Mouse (Mus musculus): ENCODE data around the gene Syvn1.

Syvn1 gene

GRCm38 (mm10) chr19:6037695-6038094, 8.7 kb upstream of the Syvn1 start:
- in situ Hi-C loops (cut with MboI; ENCODE audit: unreplicated experiment in 2 of 2), result loop anchor here (5.0 kb wide), 1 partner anchor 90 kb away; the partner anchor contains the start of gene Snx15 (in 2 of the 2)

- in situ Hi-C loops (cut with MboI; ENCODE audit: unreplicated experiment in 2 of 2), result loop anchor here (5.0 kb wide), 1 partner anchor 89 kb away; the partner anchor contains the start of gene Snx15 (in 2 of the 2)
These were observed 8.1 kb upstream of the Syvn1 start for GRCm38 (mm10) chr19:6038326-6038725.

GRCm38 (mm10) chr19:6040002-6040401, 6.4 kb upstream of the Syvn1 start:
- in situ Hi-C loops (cut with MboI; ENCODE audit: unreplicated experiment in 2 of 2), result loop anchor here in 1 of 2 experiments (10.0 kb wide), 1 partner anchor 295 kb away; the partner anchor contains the start of gene Men1

DNA sequence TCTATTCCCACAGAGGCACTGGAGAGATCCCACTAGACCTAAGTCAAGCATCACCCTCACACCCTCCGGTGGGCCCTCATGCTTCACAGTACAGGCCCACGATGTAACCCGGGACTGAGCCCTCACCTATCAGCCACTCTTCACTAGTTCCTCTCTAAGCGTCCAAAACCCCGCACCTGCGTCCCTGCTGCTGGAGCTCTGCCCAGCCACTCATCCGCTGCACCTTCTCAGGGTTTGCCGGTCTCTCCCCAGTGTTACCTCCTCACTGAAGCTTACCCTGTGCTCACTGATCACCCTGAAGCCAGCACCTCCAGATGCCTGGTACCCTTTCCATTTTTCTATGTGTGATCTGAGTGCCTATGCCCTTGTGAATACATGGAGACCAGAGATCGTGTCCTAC, 4.1 kb upstream of the Syvn1 start:
- in situ Hi-C loops (cut with MboI; ENCODE audit: unreplicated experiment in 2 of 2), result loop anchor here in 1 of 2 experiments (10.0 kb wide), 1 partner anchor 293 kb away; the partner anchor contains the start of gene Men1

DNA sequence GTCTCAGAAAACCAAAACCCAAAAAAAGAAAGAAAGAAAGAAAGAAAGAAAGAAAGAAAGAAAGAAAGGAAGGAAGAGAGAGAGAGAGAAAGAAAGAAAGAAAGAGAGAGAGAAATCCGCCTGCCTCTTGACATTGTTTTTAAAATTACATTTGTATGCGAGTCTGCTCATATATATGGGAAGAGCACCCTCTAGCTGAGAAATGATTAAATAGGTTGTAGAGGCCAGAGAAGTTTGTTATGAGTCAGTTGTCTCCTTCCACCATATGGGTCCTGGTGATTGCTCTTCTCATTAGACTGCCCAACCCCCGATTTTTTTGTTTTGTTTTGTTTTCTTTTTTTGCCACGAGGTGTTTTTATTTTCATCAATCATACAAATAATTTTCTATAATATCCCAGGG, 2.3 kb upstream of the Syvn1 start:
- in situ Hi-C loops (cut with MboI; ENCODE audit: unreplicated experiment in 2 of 2), result loop anchor here in 1 of 2 experiments (10.0 kb wide), 1 partner anchor 291 kb away; the partner anchor contains the start of gene Men1

- in situ Hi-C loops (cut with MboI; ENCODE audit: unreplicated experiment in 2 of 2), result loop anchor here in 1 of 2 experiments (10.0 kb wide), 1 partner anchor 289 kb away; the partner anchor contains the start of gene Men1
These were observed 746 bp upstream of the Syvn1 start for GRCm38 (mm10) chr19:6045366-6046293.

- in situ Hi-C loops (cut with MboI; ENCODE audit: unreplicated experiment in 2 of 2), result loop anchor here in 1 of 2 experiments (10.0 kb wide), 1 partner anchor 287 kb away; the partner anchor contains the start of gene Men1
These were observed 950 bp downstream of the Syvn1 start for GRCm38 (mm10) chr19:6047154-6047898.

DNA sequence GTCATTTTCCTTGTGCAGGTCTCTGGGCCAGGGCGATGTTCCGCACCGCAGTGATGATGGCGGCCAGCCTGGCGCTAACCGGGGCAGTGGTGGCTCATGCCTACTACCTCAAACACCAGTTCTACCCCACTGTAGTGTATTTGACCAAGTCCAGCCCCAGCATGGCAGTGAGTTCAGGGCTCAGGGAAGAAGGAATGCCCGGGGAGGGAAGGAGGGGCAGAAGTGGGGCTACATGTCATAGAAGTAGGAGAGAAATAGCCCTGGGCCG, 1.5 kb downstream of the Syvn1 start:
- in situ Hi-C loops (cut with MboI; ENCODE audit: unreplicated experiment in 2 of 2), result loop anchor here in 1 of 2 experiments (10.0 kb wide), 1 partner anchor 287 kb away; the partner anchor contains the start of gene Men1

- in situ Hi-C loops (cut with MboI; ENCODE audit: unreplicated experiment in 2 of 2), result loop anchor here in 1 of 2 experiments (10.0 kb wide), 1 partner anchor 286 kb away; the partner anchor contains the start of gene Men1
These were observed 2.5 kb downstream of the Syvn1 start for GRCm38 (mm10) chr19:6048681-6049410.

DNA sequence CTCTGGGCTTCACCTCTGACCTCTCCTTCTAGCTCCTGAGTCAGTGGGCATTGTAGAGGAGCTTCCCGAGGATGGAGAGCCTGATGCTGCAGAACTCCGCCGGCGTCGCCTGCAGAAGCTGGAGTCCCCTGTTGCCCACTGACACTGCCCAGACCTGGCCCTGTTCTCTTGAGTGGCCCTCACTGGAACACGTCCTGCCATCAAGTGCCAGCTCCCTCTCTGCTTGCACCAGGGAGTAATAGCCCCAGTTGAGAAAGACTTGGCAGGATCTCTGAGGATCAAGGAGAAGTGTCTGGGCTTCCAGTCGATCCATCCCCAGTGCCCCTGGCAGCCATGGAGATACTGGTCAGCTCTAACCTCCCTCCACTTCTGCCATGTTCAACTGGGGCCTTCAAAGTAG, 6.1 kb downstream of the Syvn1 start:
- in situ Hi-C loops (cut with MboI; ENCODE audit: unreplicated experiment in 2 of 2), result no loop called here

DNA sequence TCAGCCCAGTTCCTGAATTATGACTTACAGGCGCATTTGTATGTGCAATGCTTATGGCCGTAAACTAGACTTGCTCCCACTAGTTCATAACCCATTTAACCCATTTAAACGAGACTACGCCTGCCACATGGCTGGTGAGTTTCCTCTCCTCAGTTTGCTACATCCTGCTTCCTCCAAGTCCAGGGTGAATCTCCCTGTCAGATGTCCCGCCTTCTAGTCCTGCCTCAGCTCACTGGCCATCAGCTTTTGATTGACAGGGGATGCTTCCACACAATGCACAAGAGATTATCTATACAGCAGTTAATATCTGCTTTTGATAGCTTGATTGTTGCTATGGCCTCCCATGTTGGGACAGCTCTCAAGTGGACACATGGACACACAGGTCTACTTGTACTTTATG, 7.9 kb downstream of the Syvn1 start:
- in situ Hi-C loops (cut with MboI; ENCODE audit: unreplicated experiment in 2 of 2), result no loop called here

- in situ Hi-C loops (cut with MboI; ENCODE audit: unreplicated experiment in 2 of 2), result no loop called here
These were observed 10.3 kb downstream of the Syvn1 start for GRCm38 (mm10) chr19:6056696-6057095.

DNA sequence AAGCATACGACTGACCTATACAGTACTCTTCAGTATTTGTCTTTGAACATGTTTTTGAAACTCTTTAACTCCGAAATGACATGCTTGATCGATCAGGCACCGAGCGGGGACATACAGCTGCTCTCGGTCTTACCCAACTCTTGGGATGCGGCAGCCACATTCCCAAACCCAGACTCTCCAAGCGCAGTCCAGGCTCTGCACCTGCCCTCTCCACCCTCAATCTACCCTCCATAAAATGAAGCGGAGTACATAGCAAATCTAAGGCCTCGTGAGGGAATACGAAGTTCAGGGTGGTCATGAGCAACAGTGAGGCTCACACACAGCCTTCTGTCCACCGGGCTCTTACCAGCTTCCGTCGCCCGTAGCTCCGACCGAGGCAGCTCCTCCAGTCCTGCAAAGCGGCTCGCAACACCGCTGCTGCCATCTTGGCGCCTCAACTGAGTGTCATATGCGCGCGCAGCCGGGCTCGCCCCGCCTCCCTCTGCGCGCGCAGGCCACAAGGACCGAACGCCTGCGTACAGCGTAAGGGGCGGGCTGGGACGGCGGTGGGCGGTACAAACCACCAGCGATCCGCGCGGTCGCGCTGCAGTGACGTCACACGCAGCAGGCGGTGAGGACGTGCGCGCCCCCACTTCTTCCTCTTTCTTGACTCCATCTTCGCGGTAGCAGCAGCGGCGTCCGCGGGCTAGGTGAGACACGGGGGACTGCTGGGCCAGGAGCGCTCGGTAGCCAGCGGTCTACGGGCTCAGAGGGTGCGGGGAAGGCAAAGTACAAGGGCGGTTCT, 11.1 kb downstream of the Syvn1 start, which contains the start of the genes Mrpl49 and Fau:
TSS of gene Mrpl49 (minus strand) at position 473 of the 784 bp plus-strand sequence.
TSS of gene Fau (plus strand) at position 532 of the 784 bp plus-strand sequence.
- in situ Hi-C loops (cut with MboI; ENCODE audit: unreplicated experiment in 2 of 2), result no loop called here

- in situ Hi-C loops (cut with MboI; ENCODE audit: unreplicated experiment in 2 of 2), result no loop called here
These were observed 12.1 kb downstream of the Syvn1 start for GRCm38 (mm10) chr19:6058513-6058912.

GRCm38 (mm10) chr19:6058966-6059365, 12.6 kb downstream of the Syvn1 start:
- in situ Hi-C loops (cut with MboI; ENCODE audit: unreplicated experiment in 2 of 2), result no loop called here

- in situ Hi-C loops (cut with MboI; ENCODE audit: unreplicated experiment in 2 of 2), result no loop called here
These were observed 14.7 kb downstream of the Syvn1 start, which contains the start of gene Znhit2 for GRCm38 (mm10) chr19:6061021-6061533. Gene Znhit2, plus strand, starts transcription at chr19:6061192.

DNA sequence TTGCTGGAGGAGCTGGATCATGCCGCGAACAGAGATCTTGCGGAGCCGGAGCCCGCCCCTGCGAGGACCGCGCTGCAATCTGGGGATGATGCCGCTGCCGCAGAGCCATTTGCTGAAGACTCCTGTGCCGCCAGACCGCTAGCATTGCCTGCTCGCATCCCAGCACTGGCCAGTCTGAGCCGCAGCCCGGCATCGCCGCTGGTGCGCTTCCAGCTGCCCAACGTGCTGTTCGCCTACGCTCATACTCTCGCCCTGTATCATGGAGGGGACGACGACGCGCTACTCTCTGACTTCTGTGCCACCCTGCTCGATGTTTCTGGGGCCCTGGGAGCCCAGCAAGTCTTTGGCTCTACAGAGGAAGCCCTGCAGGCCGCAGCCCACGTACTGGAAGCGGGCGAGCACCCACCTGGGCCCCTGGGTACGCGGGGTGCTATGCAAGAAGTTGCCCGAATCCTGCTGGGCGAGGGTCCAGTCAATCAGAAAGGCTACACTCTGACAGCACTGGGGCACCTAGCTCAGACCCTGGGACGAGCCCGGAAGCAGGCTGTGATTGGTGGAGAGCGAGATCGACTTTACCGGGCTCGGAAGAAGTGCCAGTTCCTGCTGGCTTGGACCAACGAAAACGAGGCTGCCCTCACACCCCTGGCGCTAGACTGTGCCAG, 15.4 kb downstream of the Syvn1 start:
- in situ Hi-C loops (cut with MboI; ENCODE audit: unreplicated experiment in 2 of 2), result no loop called here

DNA sequence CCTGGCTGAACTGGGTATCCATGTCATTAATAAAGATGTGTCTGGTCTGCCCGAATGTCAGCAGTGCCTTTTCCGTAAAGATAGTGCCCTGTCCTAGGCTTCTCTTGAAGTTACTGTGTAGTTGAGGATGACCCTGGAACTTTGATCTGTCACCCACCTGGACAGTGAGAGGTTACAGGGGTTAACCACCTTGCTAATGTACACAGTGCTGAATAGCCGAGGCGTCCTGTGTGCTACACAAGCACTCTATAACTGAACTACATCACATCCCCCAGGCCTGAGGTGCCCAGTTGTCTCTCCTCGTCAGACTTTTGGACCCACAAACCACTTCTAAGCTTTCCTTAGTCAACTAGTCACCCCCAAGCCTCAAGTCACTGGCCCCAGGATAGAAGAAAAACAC, 16.0 kb downstream of the Syvn1 start:
- in situ Hi-C loops (cut with MboI; ENCODE audit: unreplicated experiment in 2 of 2), result no loop called here

DNA sequence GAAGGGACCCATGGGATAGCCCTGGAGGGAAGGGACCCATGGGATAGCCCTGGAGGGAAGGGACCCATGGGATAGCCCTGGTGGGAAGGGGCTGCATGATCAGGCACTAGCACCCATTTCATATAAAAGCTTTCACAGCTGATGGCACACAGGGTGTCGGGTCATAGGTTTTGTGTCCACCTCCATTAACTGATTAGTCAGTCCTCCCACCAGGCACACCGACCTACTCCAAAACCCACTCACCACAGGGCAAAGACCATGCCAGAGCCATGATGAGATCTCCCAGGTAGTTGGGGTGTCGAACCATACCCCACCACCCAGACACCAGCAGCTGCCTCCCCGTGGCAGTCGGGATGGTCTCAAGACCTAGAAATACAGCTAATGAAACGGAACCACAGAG, 16.7 kb downstream of the Syvn1 start:
- in situ Hi-C loops (cut with MboI; ENCODE audit: unreplicated experiment in 2 of 2), result no loop called here

Measured in v-Abl transformed pro-B cells (cell line).